Mouse (Mus musculus): ENCODE measurements at regions not wholly inside any gene's neighbourhood (a gene's known extent, or its start where the extent isn't known, plus 50 kb on each side); places are given as distances from the start of the nearest gene placed in this dataset.
A peak's percentile ranks its signal among the peaks of the same experiment; 100 is the strongest.

GRCm38 (mm10) chr4:150725443-150726135 is 73.6 kb upstream of the Slc45a1 start:
- DNase-seq (ENCODE audit: low spot score in 2 of 2), result no peak

GRCm38 (mm10) chr4:150724823-150725222 is 72.8 kb upstream of the Slc45a1 start:
- no peak for DNase-seq (ENCODE audit: low spot score in 2 of 2)

GRCm38 (mm10) chr4:150721619-150722283 is 69.8 kb upstream of the Slc45a1 start:
- no peak for DNase-seq (ENCODE audit: low spot score in 2 of 2)

GRCm38 (mm10) chr4:150717866-150718265 is 65.9 kb upstream of the Slc45a1 start:
- DNase-seq (ENCODE audit: low spot score in 2 of 2), result no peak

DNA sequence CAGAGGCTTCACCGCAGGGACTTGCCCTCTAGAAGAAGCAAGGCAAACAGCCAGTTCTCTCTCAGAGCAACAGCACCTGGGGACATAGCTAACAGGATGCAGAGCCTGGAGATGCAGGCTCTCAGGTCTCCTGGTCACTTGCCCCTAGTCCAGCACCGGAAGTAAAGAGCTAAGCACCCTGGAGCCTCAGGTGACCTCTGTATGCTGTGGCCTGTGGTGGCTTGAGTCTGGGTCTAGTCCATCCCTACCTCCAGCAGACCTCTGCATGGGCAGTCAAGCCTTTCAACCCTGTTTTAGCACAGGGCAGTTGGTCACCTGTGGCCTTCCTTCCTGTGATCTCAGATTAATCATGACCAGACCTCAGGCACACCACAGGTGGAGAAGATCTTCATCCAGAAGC is 63.1 kb upstream of the Slc45a1 start:
- DNase-seq (ENCODE audit: low spot score in 2 of 2), result no peak

- peak in 1 of 2 experiments; percentile 9 for DNase-seq (ENCODE audit: low spot score in 2 of 2)
Measured at GRCm38 (mm10) chr4:150713291-150713690, 61.3 kb upstream of the Slc45a1 start.

DNA sequence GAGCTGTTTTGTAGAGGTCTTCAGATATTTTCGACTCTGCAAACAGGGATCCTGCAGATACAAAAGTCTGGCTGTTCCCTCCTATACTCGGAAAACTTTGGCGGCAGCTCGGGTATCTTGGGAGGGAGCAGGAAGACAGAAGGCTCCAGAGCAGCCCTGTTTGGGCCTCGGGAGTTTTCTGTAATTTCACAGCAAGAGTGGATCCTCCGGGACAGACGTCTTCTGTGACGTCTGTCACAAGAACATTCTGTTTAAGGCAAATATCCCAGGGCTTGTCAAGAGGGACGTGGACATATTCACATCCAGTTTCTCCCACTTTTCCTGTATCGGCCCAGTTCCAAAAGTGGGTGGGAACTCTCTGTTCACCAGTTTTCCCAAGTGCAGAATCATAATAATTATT is 60.9 kb upstream of the Slc45a1 start:
- DNase-seq (ENCODE audit: low spot score in 2 of 2), result no peak

DNA sequence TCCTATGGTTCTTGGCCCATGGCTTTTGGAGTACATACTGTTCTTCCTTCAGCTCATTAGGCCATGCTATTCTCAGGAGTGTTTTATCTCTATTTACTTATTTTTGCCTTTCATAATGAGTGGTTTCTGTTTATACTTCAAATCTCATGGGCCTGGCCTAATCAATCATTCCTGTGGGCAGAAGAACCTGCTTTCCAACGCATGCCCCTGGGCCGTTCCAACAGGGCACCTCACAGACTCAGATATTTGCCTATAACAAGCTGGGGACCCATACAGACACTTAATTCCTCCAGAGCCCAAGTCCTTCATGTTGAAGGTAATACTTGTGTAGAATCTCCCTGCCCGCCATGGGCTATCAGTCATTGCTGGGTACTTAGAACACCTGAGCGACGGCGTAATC is 59.7 kb upstream of the Slc45a1 start:
- no peak for DNase-seq (ENCODE audit: low spot score in 2 of 2)

DNA sequence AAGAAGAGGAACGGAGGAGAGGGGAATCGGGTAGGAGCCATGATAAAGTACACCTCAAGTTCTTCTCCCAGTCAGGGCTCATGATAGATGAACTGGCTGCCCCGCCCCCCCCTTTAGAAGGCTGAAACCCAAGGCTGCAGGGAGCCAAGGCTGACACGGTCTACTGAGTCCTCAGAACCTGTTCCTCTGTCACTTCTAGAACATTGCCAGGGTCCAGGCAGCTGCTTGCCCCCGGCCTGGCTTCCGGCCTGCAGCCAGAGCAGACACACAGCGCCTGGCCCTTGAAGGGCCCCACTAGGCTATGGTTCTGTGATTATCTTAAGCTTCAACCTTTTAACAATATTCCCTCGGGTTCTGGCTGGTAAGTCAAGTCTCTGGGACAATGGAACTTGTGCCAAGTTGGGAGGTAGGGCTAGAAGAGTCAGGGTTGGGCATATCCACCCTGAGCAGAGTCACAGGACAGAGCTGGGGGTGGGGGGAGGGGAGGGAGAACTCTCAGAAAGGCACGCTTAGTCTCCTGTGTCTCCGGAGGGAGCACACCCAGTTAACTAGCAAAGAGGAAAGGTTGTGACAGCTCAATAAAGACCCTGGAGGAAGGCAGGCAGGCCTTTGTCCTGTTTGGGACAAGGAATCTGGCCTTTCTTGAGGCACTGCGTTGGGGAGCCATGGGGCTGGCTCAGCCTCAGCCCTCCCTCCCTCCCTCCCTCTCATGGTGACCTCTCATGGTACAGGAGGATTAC is 57.6 kb upstream of the Slc45a1 start:
- DNase-seq (ENCODE audit: low spot score in 2 of 2), result no peak

DNA sequence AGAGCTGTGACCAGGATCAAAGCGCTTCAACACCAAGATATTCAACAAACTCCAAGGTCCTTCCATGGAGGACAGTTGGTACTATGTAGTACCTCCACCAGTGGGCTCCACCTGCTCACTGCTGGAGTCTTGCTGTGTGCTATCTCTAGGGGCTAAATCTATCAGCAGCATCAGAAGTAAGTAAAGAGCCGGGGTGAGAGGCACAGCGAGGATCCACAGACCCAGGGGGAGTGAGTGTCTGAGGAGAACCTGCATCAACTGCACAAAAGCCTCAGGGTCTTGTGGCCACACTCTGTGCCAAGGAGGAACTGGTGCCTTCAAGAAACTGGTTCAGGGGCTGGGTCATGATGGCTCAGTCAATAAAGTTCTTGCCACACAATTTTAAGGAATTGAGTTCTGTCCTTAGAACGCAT is 56.6 kb upstream of the Slc45a1 start:
- DNase-seq (ENCODE audit: low spot score in 2 of 2), result no peak

- no peak for DNase-seq (ENCODE audit: low spot score in 2 of 2)
Measured at GRCm38 (mm10) chr4:150707725-150708571, 56.0 kb upstream of the Slc45a1 start.

DNA sequence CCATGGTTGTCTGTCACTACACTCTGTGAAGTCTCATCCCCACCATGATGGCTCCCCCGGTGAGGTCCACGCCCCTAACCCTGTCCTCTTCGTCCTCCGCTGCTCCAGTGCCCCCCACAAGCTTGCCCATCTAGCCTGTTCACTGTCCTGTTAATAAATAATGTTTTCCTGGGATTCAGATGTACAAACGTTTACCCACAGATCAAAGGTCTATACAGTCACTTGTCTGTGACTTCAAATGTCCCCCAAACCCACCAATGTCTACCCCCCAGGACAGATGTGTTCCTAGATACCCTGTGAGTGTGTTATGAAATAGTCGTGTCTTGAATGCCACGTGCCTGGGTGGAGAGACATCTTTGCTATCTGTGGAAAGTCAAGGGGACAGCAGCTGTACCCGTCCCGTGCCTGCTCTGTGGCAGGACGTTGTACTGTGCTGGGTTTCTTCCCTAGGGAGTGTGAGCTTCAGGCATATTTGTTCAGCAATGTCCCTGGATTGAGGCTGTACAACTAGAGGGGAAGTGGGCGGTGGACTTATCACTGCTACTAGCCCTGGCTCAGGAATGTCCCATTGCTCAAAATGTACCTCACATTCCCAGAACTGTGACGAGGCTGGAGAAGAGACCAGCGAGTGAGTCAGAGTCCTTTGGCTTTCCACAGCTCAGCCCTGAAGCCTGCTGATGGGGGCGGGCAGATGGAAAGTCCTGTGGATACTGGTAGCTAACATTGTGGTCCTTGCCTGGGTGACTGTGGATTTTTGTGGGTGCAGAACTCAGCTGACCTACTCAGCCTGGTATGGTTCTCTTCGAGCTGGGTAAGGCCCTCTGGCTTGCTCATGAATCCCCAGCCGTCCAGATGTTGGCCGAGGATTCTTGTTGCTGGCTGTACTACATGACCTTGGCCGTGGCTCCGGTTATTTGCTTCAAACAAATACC is 55.1 kb upstream of the Slc45a1 start:
- no peak for DNase-seq (ENCODE audit: low spot score in 2 of 2)

- no peak for DNase-seq (ENCODE audit: low spot score in 2 of 2)
Measured at GRCm38 (mm10) chr4:150706291-150706690, 54.3 kb upstream of the Slc45a1 start.

DNA sequence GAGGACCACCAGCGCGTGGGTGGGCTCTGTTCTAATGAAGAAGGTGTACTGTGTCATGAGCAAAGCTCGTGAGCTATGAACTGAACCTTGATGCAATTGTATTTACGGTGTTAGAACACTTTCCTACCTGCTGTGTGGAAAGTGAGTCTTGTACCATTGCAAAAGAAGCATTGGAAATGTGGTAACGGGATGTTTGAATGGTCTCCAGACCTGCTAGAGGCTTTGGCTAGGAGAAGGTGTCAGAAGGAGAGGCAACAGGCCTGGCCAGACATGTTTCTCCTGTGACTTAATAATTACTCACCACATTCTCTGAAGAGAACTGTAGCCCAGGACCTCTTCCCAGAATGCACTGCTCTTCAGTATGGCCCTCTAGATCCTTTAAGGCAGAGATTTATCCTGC is 51.3 kb upstream of the Slc45a1 start:
- no peak for DNase-seq (ENCODE audit: low spot score in 2 of 2)

Measured in left cerebral cortex, adult 9 months (tissue).